Mouse (Mus musculus) testis, adult 2 months (tissue): ENCODE results near the gene Msrb3.

Source experiments
- CTCF ChIP-seq: fragments of 200-500 bp; IDR thresholded peaks from 2 replicates; pipeline ENCODE4 v1.5.1; 2012; ENCODE audit warnings: low read depth, mild to moderate bottlenecking, inconsistent platforms, low read length, moderate library complexity; ENCODE audit not compliant: control insufficient read depth, insufficient read depth, insufficient replicate concordance
- POLR2A ChIP-seq: fragments of 200-500 bp; IDR thresholded peaks from 2 replicates; pipeline ENCODE4 v1.6.1; 2012; ENCODE audit warnings: low read depth, mild to moderate bottlenecking, inconsistent platforms, low read length, moderate library complexity; ENCODE audit not compliant: control insufficient read depth

DNA sequence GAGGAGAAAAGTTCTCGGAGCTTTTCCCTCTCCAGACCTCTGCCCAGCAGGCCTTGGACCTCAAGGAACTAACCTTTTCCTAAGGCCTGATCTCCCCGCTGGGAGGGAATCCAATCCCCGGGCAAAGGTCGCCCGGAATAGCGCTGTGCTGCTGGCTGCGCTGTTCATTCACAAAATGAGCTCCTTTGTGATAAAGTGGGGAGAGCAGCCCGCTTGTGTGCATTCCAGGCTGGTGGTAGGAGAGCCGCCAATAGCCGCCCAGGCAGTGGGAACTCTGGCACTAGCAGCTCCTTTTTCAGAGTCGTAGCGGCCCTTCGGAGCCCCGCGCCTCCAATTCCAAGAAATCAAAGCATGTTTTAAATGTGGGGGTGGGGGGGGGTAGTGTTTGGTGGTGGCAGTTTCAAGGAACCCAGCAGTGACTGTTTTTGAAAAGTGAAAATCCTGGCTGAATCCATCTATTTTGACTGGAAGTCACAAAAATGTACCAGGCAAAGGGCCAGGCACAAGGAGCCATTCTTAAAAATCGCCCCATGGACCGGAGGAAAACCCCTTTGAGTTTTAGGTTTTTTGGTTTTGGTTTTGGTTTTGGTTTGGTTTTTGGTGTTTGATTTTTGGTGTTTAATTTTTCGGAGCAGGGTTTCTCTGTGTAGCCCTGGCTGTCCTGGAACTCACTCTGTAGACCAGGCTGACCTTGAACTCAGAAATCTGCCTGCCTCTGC, 153.6 kb downstream of the Msrb3 start:
- TF ChIP-seq POLR2A (no peak), CTCF (no peak)
